Comparison of ENCODE assay signal across 15 mouse cellular contexts in genomic region chr13:72120911-72121553, GRCm38 (mm10).
DNase-seq lines count a peak whose midpoint lies in the region; ATAC-seq and TF ChIP-seq lines count a peak whose summit lies in the region.
"Had no signal": no experiment of that assay in that cellular context is flagged by ENCODE, and none has a peak within 500 bp of the region (broad histone marks: within the 10 kb centered on the region; RNA-seq: fewer than 3 reads in every experiment).

No protein-coding gene starts in this region.

- 0 out of 2 replicates have a peak, but pooled peaks cover 3% of the 10 kb centered on the region for H3K27me3 ChIP-seq in intestine, embryonic 15.5 days (replicated peaks)
- H3K27me3 ChIP-seq in intestine, embryonic 16.5 days (replicated peaks; ENCODE audit: control insufficient read depth, insufficient read depth, low read length): no peaks in the 10 kb centered on the region
- no peaks in the 10 kb centered on the region for H3K27me3 ChIP-seq in forebrain, postnatal 0 days (ENCODE audit: insufficient read depth, low read length)
- peaks cover 22% of the 10 kb centered on the region; the same call in 1 of the 2 replicates for H3K27me3 ChIP-seq in midbrain, embryonic 15.5 days (replicated peaks)
- H3K27me3 ChIP-seq: Patski had no signal

- H3K4me2 ChIP-seq in intestine, embryonic 15.5 days (replicated peaks): no peak overlapping the region
- no peak overlapping the region for H3K4me2 ChIP-seq in intestine, embryonic 16.5 days (ENCODE audit: low read depth, low read length)
- no peak overlapping the region for H3K4me2 ChIP-seq in forebrain, postnatal 0 days (ENCODE audit: low read depth)
- no peak overlapping the region for H3K4me2 ChIP-seq in midbrain, embryonic 15.5 days
- H3K4me2 ChIP-seq: embryonic facial prominence, embryonic 15.5 days had no signal

- H3K9me3 ChIP-seq in intestine, embryonic 15.5 days: no peaks in the 10 kb centered on the region
- no peaks in the 10 kb centered on the region for H3K9me3 ChIP-seq in intestine, embryonic 16.5 days (ENCODE audit: control insufficient read depth, low read length)
- H3K9me3 ChIP-seq in forebrain, postnatal 0 days (ENCODE audit: low read length): no peaks in the 10 kb centered on the region
- no peaks in the 10 kb centered on the region for H3K9me3 ChIP-seq in midbrain, embryonic 15.5 days
- H3K9me3 ChIP-seq: embryonic facial prominence, embryonic 15.5 days had no signal

- intact Hi-C loops in left cerebral cortex, postnatal 4 days (cut with DNase I): no loop called here

- TF ChIP-seq CTCF in forebrain, postnatal 0 days (IDR thresholded peaks at IDR 0.05; ENCODE audit: low read depth): no peak

- H3K9ac ChIP-seq in intestine, embryonic 15.5 days: no peak overlapping the region
- no peak overlapping the region for H3K9ac ChIP-seq in intestine, embryonic 16.5 days (ENCODE audit: low read depth, low read length)
- no peak overlapping the region for H3K9ac ChIP-seq in forebrain, postnatal 0 days
- no peak overlapping the region for H3K9ac ChIP-seq in midbrain, embryonic 15.5 days
- H3K9ac ChIP-seq: embryonic facial prominence, embryonic 15.5 days; liver, embryonic 14.5 days had no signal

- 23% methylated on average over 6 of the region's 6 CpGs for WGBS in intestine, embryonic 15.5 days
- 27% methylated on average over 6 of the region's 6 CpGs for WGBS in intestine, embryonic 16.5 days
- 17% methylated on average over 6 of the region's 6 CpGs for WGBS in forebrain, postnatal 0 days
- WGBS in midbrain, embryonic 15.5 days: 5% methylated on average over 6 of the region's 6 CpGs

- no peak overlapping the region for H3K4me3 ChIP-seq in intestine, embryonic 15.5 days (replicated peaks)
- H3K4me3 ChIP-seq in intestine, embryonic 16.5 days (ENCODE audit: low read length): no peak overlapping the region
- H3K4me3 ChIP-seq in forebrain, postnatal 0 days (ENCODE audit: low read depth, low read length): no peak overlapping the region
- no peak overlapping the region for H3K4me3 ChIP-seq in midbrain, embryonic 15.5 days
- H3K4me3 ChIP-seq: embryonic facial prominence, embryonic 15.5 days had no signal

- ATAC-seq in intestine, embryonic 15.5 days: 0 out of 2 replicates have a peak, but pooled peaks have one; percentile 23
- ATAC-seq in intestine, embryonic 16.5 days: no peak
- ATAC-seq in forebrain, postnatal 0 days: 0 out of 2 replicates have a peak, but pooled peaks have one; percentile 5
- ATAC-seq in midbrain, embryonic 15.5 days (replicated peaks): peak; percentile 70
- ATAC-seq: CD4-positive, CD25-positive, alpha-beta regulatory T cell, adult 4 months; Patski had no signal

- H3K36me3 ChIP-seq in intestine, embryonic 15.5 days: no peaks in the 10 kb centered on the region
- H3K36me3 ChIP-seq in intestine, embryonic 16.5 days (ENCODE audit: control insufficient read depth, insufficient read depth, low read length): no peaks in the 10 kb centered on the region
- no peaks in the 10 kb centered on the region for H3K36me3 ChIP-seq in forebrain, postnatal 0 days (ENCODE audit: insufficient read depth)
- H3K36me3 ChIP-seq in midbrain, embryonic 15.5 days (replicated peaks): no peaks in the 10 kb centered on the region
- H3K36me3 ChIP-seq: embryonic facial prominence, embryonic 15.5 days had no signal

- no peak overlapping the region for H3K27ac ChIP-seq in intestine, embryonic 15.5 days
- H3K27ac ChIP-seq in intestine, embryonic 16.5 days (ENCODE audit: low read length): no peak overlapping the region
- H3K27ac ChIP-seq in forebrain, postnatal 0 days (ENCODE audit: low read depth, low read length): no peak overlapping the region
- peak overlapping the region; percentile 37; the same call in 1 of the 2 replicates for H3K27ac ChIP-seq in midbrain, embryonic 15.5 days
- H3K27ac ChIP-seq: embryonic facial prominence, embryonic 15.5 days; liver, embryonic 14.5 days had no signal

- DNase-seq in embryo, embryonic 9.5 days (ENCODE audit: extremely low spot score): peak; percentile 42
- DNase-seq in forebrain, postnatal 0 days: no peak
- DNase-seq in gastrocnemius, postnatal 4 days (ENCODE audit: low spot score in 2 of 2): no peak
- no peak for DNase-seq in left cerebral cortex, postnatal 4 days
- no peak for DNase-seq in adipocyte (ENCODE audit: low spot score)
- DNase-seq: adrenal gland, postnatal 10 days; cerebellum, adult 11-12 months; heart, postnatal 10 days had no signal

- no peaks in the 10 kb centered on the region for H3K4me1 ChIP-seq in intestine, embryonic 15.5 days (replicated peaks)
- H3K4me1 ChIP-seq in intestine, embryonic 16.5 days (ENCODE audit: control insufficient read depth, insufficient read depth, low read length): no peaks in the 10 kb centered on the region
- H3K4me1 ChIP-seq in forebrain, postnatal 0 days (ENCODE audit: insufficient read depth): no peaks in the 10 kb centered on the region
- H3K4me1 ChIP-seq in midbrain, embryonic 15.5 days: peaks cover 25% of the 10 kb centered on the region
